In the genomic region with DNA sequence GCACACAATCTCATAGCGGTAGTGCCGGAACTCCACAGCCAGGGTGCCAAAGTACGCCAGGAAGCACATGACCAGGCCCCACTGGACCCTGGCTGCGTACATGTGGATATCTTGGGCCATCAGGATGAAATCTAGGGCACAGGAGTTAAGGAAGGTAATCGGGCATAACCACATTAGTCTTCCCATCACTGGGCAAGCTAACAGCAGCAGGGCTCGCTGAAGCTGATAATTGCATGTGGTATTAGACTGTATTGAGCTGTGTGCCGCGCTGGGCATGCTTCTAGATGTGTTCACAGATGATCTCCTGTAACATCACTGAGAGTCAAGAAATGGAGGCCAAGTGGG, we compare ENCODE assay signal across 8 mouse cellular contexts. TPM values are rescaled to one million over a fixed set of nuclear protein-coding genes. Genes with fewer than 3 reads are reported as not detected.
DNase-seq lines count a peak whose midpoint lies in the region; ATAC-seq and TF ChIP-seq lines count a peak whose summit lies in the region.

No protein-coding gene starts in this region.

- H3K4me1 ChIP-seq in heart, embryonic 11.5 days (ENCODE audit: control insufficient read depth, insufficient read depth, low read length) = peaks cover 4% of the 10 kb centered on the region; the same call in 1 of the 2 replicates
- H3K4me1 ChIP-seq in midbrain, embryonic 11.5 days (ENCODE audit: control insufficient read depth, insufficient read depth, low read length) = no peaks in the 10 kb centered on the region
- H3K4me1 ChIP-seq in midbrain, embryonic 10.5 days = peaks cover 9% of the 10 kb centered on the region
- H3K4me1 ChIP-seq in limb, embryonic 14.5 days (ENCODE audit: control insufficient read depth, insufficient read depth, low read length) = peaks cover 13% of the 10 kb centered on the region; the same call in 1 of the 2 replicates
- peaks cover 1% of the 10 kb centered on the region for H3K4me1 ChIP-seq in stomach, embryonic 16.5 days (ENCODE audit: control insufficient read depth, insufficient read depth, low read length)

- no peak for TF ChIP-seq POLR2A in limb, embryonic 14.5 days (IDR thresholded peaks at IDR 0.05; ENCODE audit: borderline replicate concordance, extremely low read depth, insufficient read depth, insufficient read length)

- no peak for DNase-seq in heart, adult 18-20 months
- DNase-seq in midbrain, embryonic 11.5 days (ENCODE audit: low spot score, missing footprints) = no peak
- DNase-seq in midbrain, embryonic 10.5 days (ENCODE audit: low spot score) = no peak
- no peak for DNase-seq in limb, embryonic 14.5 days (ENCODE audit: low spot score)
- DNase-seq in urinary bladder, postnatal 14 days (ENCODE audit: low spot score) = no peak
- DNase-seq in layer of hippocampus, postnatal 10 days (ENCODE audit: low spot score in 2 of 2) = no peak

- WGBS in heart, embryonic 11.5 days (ENCODE audit: insufficient replicate concordance) = 78% methylated on average over 8 of the region's 8 CpGs
- WGBS in midbrain, embryonic 11.5 days = 82% methylated on average over 8 of the region's 8 CpGs
- 87% methylated on average over 8 of the region's 8 CpGs for WGBS in midbrain, embryonic 10.5 days
- 82% methylated on average over 8 of the region's 8 CpGs for WGBS in limb, embryonic 14.5 days
- 78% methylated on average over 8 of the region's 8 CpGs for WGBS in stomach, embryonic 16.5 days

- no peaks in the 10 kb centered on the region for H3K36me3 ChIP-seq in heart, embryonic 11.5 days (ENCODE audit: control insufficient read depth, insufficient read depth, low read length)
- H3K36me3 ChIP-seq in midbrain, embryonic 11.5 days (ENCODE audit: control insufficient read depth, insufficient read depth, low read length) = no peaks in the 10 kb centered on the region
- no peaks in the 10 kb centered on the region for H3K36me3 ChIP-seq in midbrain, embryonic 10.5 days
- no peaks in the 10 kb centered on the region for H3K36me3 ChIP-seq in limb, embryonic 14.5 days (ENCODE audit: control insufficient read depth, insufficient read depth, low read length)
- H3K36me3 ChIP-seq in stomach, embryonic 16.5 days (ENCODE audit: control insufficient read depth, insufficient read depth, low read length) = no peaks in the 10 kb centered on the region

- H3K27ac ChIP-seq in heart, embryonic 11.5 days (ENCODE audit: low read depth, low read length) = no peak overlapping the region
- H3K27ac ChIP-seq in midbrain, embryonic 11.5 days (ENCODE audit: low read depth, low read length) = no peak overlapping the region
- H3K27ac ChIP-seq in midbrain, embryonic 10.5 days (replicated peaks) = no peak overlapping the region
- H3K27ac ChIP-seq in limb, embryonic 14.5 days (replicated peaks; ENCODE audit: low read depth, low read length) = no peak overlapping the region
- no peak overlapping the region for H3K27ac ChIP-seq in stomach, embryonic 16.5 days (ENCODE audit: low read length)

- no peaks in the 10 kb centered on the region; the same call in 1 of the 2 replicates for H3K27me3 ChIP-seq in heart, embryonic 11.5 days (ENCODE audit: control insufficient read depth, insufficient read depth, low read length)
- H3K27me3 ChIP-seq in midbrain, embryonic 11.5 days (ENCODE audit: control insufficient read depth, insufficient read depth, low read length) = no peaks in the 10 kb centered on the region
- no peaks in the 10 kb centered on the region for H3K27me3 ChIP-seq in midbrain, embryonic 10.5 days (ENCODE audit: low read depth, poor library complexity, severe bottlenecking)
- H3K27me3 ChIP-seq in limb, embryonic 14.5 days (ENCODE audit: control insufficient read depth, insufficient read depth, low read length) = no peaks in the 10 kb centered on the region
- H3K27me3 ChIP-seq in stomach, embryonic 16.5 days (ENCODE audit: control insufficient read depth, insufficient read depth, low read length) = no peaks in the 10 kb centered on the region

- no peaks in the 10 kb centered on the region for H3K9me3 ChIP-seq in heart, embryonic 11.5 days (replicated peaks; ENCODE audit: control insufficient read depth, low read length)
- no peaks in the 10 kb centered on the region for H3K9me3 ChIP-seq in midbrain, embryonic 11.5 days (ENCODE audit: control insufficient read depth, low read length)
- no peaks in the 10 kb centered on the region for H3K9me3 ChIP-seq in midbrain, embryonic 10.5 days (replicated peaks)
- no peaks in the 10 kb centered on the region for H3K9me3 ChIP-seq in limb, embryonic 14.5 days (ENCODE audit: control insufficient read depth, low read length)
- no peaks in the 10 kb centered on the region for H3K9me3 ChIP-seq in stomach, embryonic 16.5 days (replicated peaks; ENCODE audit: control insufficient read depth, low read length)

- peak overlapping the region; percentile 76 for H3K4me2 ChIP-seq in heart, embryonic 11.5 days
- peak overlapping the region; percentile 49; the same call in 1 of the 2 replicates for H3K4me2 ChIP-seq in midbrain, embryonic 11.5 days
- no peak overlapping the region; the same call in 1 of the 2 replicates for H3K4me2 ChIP-seq in limb, embryonic 14.5 days (replicated peaks; ENCODE audit: low read depth, low read length, severe bottlenecking)
- H3K4me2 ChIP-seq in stomach, embryonic 16.5 days (ENCODE audit: low read depth, low read length) = peak overlapping the region; percentile 54

- ATAC-seq in heart, embryonic 11.5 days (replicated peaks; ENCODE audit: insufficient number of reproducible peaks, low FRiP score, low TSS enrichment) = no peak
- 0 out of 2 replicates have a peak, but pooled peaks have one; percentile 38 for ATAC-seq in midbrain, embryonic 11.5 days (ENCODE audit: low FRiP score)
- no peak for ATAC-seq in limb, embryonic 14.5 days (ENCODE audit: low FRiP score, low read depth)
- no peak for ATAC-seq in stomach, embryonic 16.5 days (ENCODE audit: insufficient read depth, low FRiP score)

- H3K4me3 ChIP-seq in heart, embryonic 11.5 days (ENCODE audit: low read depth, low read length) = peak overlapping the region; percentile 46; the same call in 1 of the 2 replicates
- H3K4me3 ChIP-seq in midbrain, embryonic 11.5 days (ENCODE audit: low read depth, low read length) = no peak overlapping the region
- no peak overlapping the region for H3K4me3 ChIP-seq in midbrain, embryonic 10.5 days
- H3K4me3 ChIP-seq in limb, embryonic 14.5 days (replicated peaks; ENCODE audit: low read length) = peak overlapping the region; percentile 27
- peak overlapping the region; percentile 37; the same call in 1 of the 2 replicates for H3K4me3 ChIP-seq in stomach, embryonic 16.5 days (replicated peaks; ENCODE audit: low read length)

- H3K9ac ChIP-seq in heart, embryonic 11.5 days (ENCODE audit: low read depth, low read length) = no peak overlapping the region
- no peak overlapping the region for H3K9ac ChIP-seq in midbrain, embryonic 11.5 days (ENCODE audit: low read length)
- no peak overlapping the region for H3K9ac ChIP-seq in limb, embryonic 14.5 days (ENCODE audit: low read depth, low read length, severe bottlenecking)
- H3K9ac ChIP-seq in stomach, embryonic 16.5 days (ENCODE audit: low read length) = peak overlapping the region; percentile 20; the same call in 1 of the 2 replicates

RNA-seq across cellular contexts. Expression of gene Enoph1, which starts 40.1 kb away (rescaled TPM):
- 28.0 and 31.2 TPM in 2 replicates for polyA plus RNA-seq in heart, embryonic 11.5 days (2014; fragmentation: Nextera tagmentation; extraction: Ambion mirVana)
- total RNA-seq in heart, adult 18-20 months (2021) = 1 to 10 TPM; 7.1 to 8.3 TPM
- 43.2 and 44.5 TPM in 2 replicates for polyA plus RNA-seq in midbrain, embryonic 11.5 days (2014; fragmentation: Nextera tagmentation; extraction: Ambion mirVana)
- 54.6 and 60.4 TPM in 2 replicates for polyA plus RNA-seq in midbrain, embryonic 10.5 days (2016; fragmentation: Nextera tagmentation; extraction: Ambion mirVana)
- polyA plus RNA-seq in limb, embryonic 14.5 days (2012; rRNA removed) = 50.5 and 52.1 TPM in 2 replicates
- polyA plus RNA-seq in limb, embryonic 14.5 days (2014; fragmentation: Nextera tagmentation; extraction: Ambion mirVana) = 39.1 and 42.8 TPM in 2 replicates
- 42.2 and 48.3 TPM in 2 replicates for polyA plus RNA-seq in stomach, embryonic 16.5 days (2015; fragmentation: Nextera tagmentation; extraction: Ambion mirVana)
- 10 to 100 TPM; 54.4 to 58.7 TPM for total RNA-seq in layer of hippocampus, postnatal 10 days (2021)

RNA-seq across cellular contexts. Expression of gene Hnrnpdl, which starts 40.4 kb away (rescaled TPM):
- 117 and 125 TPM in 2 replicates for polyA plus RNA-seq in heart, embryonic 11.5 days (2014; fragmentation: Nextera tagmentation; extraction: Ambion mirVana)
- 10 to 100 TPM; 57.6 to 65.2 TPM for total RNA-seq in heart, adult 18-20 months (2021)
- polyA plus RNA-seq in midbrain, embryonic 11.5 days (2014; fragmentation: Nextera tagmentation; extraction: Ambion mirVana) = 289 and 297 TPM in 2 replicates
- 234 and 244 TPM in 2 replicates for polyA plus RNA-seq in midbrain, embryonic 10.5 days (2016; fragmentation: Nextera tagmentation; extraction: Ambion mirVana)
- 420 and 454 TPM in 2 replicates for polyA plus RNA-seq in limb, embryonic 14.5 days (2012; rRNA removed)
- polyA plus RNA-seq in limb, embryonic 14.5 days (2014; fragmentation: Nextera tagmentation; extraction: Ambion mirVana) = 184 and 200 TPM in 2 replicates
- polyA plus RNA-seq in stomach, embryonic 16.5 days (2015; fragmentation: Nextera tagmentation; extraction: Ambion mirVana) = 120 and 123 TPM in 2 replicates
- 100 to 1,000 TPM; 200 to 236 TPM for total RNA-seq in layer of hippocampus, postnatal 10 days (2021)

Comparison
In these comparisons a context has a peak if more than half of its experiments do, and no peak if none do; other contexts are left out.
1. H3K4me3 ChIP-seq: peak in heart, embryonic 11.5 days (single experiment), limb, embryonic 14.5 days (single experiment) and stomach, embryonic 16.5 days (single experiment); none in midbrain, embryonic 11.5 days (single experiment) and midbrain, embryonic 10.5 days (single experiment).